Mouse (Mus musculus): Measurements from ENCODE around the gene Mtnr1a. TPM values are rescaled to one million over a fixed set of nuclear protein-coding genes. Genes with fewer than 3 reads are reported as not detected.
A peak's percentile ranks its signal among the peaks of the same experiment; 100 is the strongest.

Gene Mtnr1a
- 0.24 TPM in 1 of 2 replicates, not detected in the other for polyA plus RNA-seq (2015; fragmentation: Nextera tagmentation; extraction: Ambion mirVana)

DNA sequence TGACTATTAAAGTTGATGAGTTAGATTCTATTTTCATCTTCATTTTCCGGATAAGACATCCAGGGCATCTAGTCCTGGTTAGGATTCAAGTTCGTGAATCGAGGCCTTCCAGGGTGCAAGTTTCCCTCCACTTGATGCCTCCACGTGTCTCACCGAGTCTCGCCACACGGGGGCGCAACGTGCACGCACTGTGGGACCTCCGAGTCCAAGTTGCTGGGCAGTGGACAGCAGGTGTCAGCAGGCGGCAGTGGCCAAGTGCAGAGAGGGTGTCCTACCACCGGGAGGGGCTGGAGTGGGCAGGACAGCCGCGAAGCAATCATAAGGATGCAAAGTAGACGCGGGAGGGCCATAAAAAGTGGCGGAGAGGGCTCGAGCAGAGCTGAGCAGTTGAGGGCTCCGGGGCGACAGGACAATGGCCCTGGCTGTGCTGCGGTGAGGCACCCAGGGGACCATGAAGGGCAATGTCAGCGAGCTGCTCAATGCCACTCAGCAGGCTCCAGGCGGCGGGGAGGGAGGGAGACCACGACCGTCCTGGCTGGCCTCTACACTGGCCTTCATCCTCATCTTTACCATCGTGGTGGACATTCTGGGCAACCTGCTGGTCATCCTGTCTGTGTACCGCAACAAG lies at the start of gene Mtnr1a:
Mtnr1a (plus strand) TSS at position 379 of the 628 bp plus-strand sequence.
- Histone ChIP-seq H3K36me3 (no peaks in the 10 kb centered on the region), H3K9ac (no peak within 1 kb of the TSS), H3K4me1 (peaks cover 4% of the 10 kb centered on the region), H3K9me3 (no peaks in the 10 kb centered on the region), H3K4me2 (peak within 1 kb of the TSS; percentile 54), H3K27me3 (peaks cover 10% of the 10 kb centered on the region; the same call in 1 of the 2 replicates), H3K27ac (no peak within 1 kb of the TSS), H3K4me3 (peak within 1 kb of the TSS; percentile 17; the same call in 1 of the 2 replicates)
- WGBS, result 8% methylated on average over 27 of the region's 29 CpGs
- ATAC-seq (ENCODE audit: insufficient number of reproducible peaks, low FRiP score, low TSS enrichment, low read depth), result peak; percentile 71; the same call in 1 of the 2 replicates

DNA sequence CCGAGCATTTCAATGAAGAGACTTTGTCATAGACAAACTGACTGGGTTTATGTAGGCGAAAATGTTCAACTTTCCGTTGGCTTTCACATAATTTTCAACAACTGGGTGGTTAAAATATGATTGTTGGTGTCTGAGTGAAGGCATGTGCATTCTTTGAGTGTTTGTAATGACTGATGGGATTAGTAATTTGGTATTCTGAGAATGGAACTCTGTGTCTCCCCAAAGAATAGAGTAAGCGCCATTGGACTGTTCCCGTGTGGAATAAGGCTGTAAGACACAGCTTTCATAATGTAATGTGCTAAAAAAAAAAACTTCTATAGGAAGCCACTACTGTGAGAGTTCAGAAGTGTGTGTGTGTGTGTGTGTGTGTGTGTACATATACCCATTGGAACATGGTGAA lies 49.7 kb upstream of the Mtnr1a start:
- Histone ChIP-seq H3K27me3 (no peaks in the 10 kb centered on the region), H3K27ac (no peak overlapping the region), H3K4me1 (peaks cover 24% of the 10 kb centered on the region), H3K4me2 (no peak overlapping the region), H3K36me3 (peaks cover 64% of the 10 kb centered on the region), H3K9me3 (0 out of 2 replicates have a peak, but pooled peaks cover 6% of the 10 kb centered on the region), H3K9ac (no peak overlapping the region), H3K4me3 (no peak overlapping the region)
- no peak for ATAC-seq (ENCODE audit: insufficient number of reproducible peaks, low FRiP score, low TSS enrichment, low read depth)
- 72% methylated on average over 5 of the region's 5 CpGs for WGBS

DNA sequence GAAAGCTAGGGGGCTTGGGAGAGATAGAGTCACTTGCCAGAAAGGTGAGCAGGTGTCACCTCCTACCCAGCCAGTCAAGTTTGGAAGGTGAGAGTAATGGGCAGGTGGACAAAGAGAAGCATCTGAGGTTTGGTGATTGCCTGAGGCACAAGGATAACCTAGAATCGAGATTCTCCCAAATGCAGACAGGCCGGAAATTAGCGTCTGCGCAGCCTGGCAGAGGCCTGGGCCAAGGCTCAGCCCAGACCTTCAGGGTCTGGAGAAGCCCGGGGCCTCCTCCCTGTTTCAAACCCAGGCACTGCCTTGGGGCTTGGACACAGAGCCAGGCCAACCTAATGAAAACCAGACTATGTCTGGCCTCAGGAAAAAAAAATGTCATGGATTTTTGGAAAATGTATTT lies 47.8 kb upstream of the Mtnr1a start:
- Histone ChIP-seq H3K36me3 (peaks cover 67% of the 10 kb centered on the region), H3K27me3 (no peaks in the 10 kb centered on the region), H3K4me2 (no peak overlapping the region), H3K9ac (no peak overlapping the region), H3K9me3 (0 out of 2 replicates have a peak, but pooled peaks cover 6% of the 10 kb centered on the region), H3K4me3 (no peak overlapping the region), H3K27ac (peak overlapping the region; percentile 34), H3K4me1 (peaks cover 16% of the 10 kb centered on the region)
- peak; percentile 77; the same call in 1 of the 2 replicates for ATAC-seq (ENCODE audit: insufficient number of reproducible peaks, low FRiP score, low TSS enrichment, low read depth)
- 53% methylated on average over 5 of the region's 5 CpGs for WGBS

DNA sequence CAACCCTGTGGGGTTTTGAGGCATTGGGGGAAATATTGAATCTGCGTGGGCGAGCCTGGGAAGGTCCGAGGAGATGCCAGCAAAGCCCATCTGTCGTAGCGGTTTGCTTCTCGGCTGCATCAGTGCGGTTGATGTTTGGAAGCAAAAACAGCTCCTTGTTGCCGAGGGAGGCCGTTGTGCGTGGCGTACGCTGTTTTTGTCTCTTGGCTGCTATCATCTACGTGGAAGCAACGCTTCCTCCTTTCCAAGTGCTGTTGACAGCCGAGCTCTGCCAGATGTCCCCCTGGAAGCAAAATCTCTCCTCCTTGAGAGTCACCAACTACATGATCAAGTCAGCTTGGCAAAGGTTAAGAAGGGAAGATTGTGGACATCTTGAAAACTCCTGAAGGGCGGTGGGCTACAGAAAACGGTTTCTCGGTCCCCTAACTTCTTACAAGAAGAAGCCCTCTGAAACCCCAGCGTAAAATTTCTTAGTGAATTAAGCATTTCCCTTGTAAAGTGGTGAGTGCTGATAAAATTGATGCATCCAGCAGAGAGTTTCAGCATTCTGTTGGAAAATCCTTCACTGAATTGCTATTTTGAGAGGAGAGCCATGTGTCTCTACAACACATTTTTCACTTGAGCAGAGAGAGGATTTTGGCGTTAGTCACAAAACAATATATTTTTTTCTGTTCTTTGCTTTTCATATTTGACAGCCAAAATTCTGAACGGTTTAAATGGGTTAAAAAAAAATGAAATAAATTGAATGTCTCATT lies 46.8 kb upstream of the Mtnr1a start:
- no peak for ATAC-seq (ENCODE audit: insufficient number of reproducible peaks, low FRiP score, low TSS enrichment, low read depth)
- WGBS, result 88% methylated on average over 21 of the region's 21 CpGs
- Histone ChIP-seq H3K9ac (no peak overlapping the region), H3K36me3 (peaks cover 74% of the 10 kb centered on the region), H3K4me1 (peaks cover 16% of the 10 kb centered on the region), H3K27me3 (no peaks in the 10 kb centered on the region), H3K9me3 (0 out of 2 replicates have a peak, but pooled peaks cover 6% of the 10 kb centered on the region), H3K4me2 (no peak overlapping the region), H3K4me3 (no peak overlapping the region), H3K27ac (peak overlapping the region; percentile 65)

DNA sequence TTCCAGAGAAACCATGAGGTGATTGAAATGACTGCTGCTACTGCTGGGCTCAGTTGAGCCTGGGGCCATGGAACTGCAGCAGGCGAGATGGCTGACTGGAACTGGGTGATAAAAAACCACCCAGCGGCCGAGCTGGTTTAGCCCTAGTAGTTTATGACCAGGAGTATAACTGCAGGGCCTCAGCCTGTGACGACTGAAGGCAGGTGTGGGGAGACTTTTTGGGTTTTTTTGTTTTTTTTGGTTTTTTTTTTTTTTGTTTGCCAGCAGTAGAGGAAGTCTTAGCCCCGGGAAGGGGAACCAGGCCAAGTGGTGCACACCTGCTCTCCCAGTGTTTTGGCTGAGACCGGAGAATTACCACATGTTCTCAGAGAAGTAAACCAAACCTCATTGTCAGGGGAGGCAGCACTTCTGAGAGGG lies 40.8 kb upstream of the Mtnr1a start:
- ATAC-seq (ENCODE audit: insufficient number of reproducible peaks, low FRiP score, low TSS enrichment, low read depth), result no peak
- Histone ChIP-seq H3K9me3 (0 out of 2 replicates have a peak, but pooled peaks cover 6% of the 10 kb centered on the region), H3K36me3 (peaks cover 78% of the 10 kb centered on the region), H3K27me3 (no peaks in the 10 kb centered on the region), H3K4me3 (no peak overlapping the region), H3K4me1 (no peaks in the 10 kb centered on the region; the same call in 1 of the 2 replicates), H3K27ac (no peak overlapping the region), H3K4me2 (no peak overlapping the region), H3K9ac (no peak overlapping the region)
- WGBS, result 18% methylated on average over 6 of the region's 6 CpGs

DNA sequence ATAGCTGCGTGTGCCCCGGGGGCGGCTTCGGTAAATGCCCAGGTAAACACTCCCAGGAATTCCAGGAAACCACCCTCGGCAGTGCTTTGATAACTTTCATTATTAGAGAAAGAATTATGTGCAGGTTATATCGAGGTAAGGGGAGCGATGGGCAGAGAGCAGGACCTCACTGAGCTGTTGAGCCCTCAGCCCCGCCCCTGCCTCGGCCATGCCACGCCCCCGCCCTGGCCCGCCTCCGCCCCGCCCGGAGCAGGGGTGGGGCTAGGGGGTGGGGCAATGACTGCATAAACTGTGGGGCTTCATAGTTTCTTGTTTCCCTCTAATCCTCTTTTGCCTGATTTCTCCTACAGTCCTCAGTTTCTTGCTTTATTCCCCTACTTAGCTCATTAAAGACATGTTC lies 30.6 kb upstream of the Mtnr1a start:
- 87% methylated on average over 15 of the region's 15 CpGs for WGBS
- H3K27ac ChIP-seq, result no peak overlapping the region

DNA sequence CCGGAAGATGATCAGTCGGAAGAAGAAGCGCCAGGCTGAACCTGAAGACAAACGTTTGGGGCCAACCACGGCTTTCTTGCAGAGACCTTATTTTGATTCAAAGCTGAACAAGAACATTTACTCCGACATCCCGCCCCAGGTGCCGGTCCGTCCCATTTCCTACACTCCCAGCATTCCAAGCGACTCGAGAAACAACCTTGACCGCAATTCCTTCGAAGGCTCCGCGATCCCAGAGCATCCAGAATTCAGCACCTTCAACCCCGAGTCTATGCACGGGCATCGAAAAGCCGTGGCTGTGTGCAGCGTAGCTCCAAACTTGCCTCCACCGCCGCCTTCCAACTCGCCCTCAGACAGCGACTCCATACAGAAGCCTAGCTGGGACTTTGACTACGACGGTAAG lies 24.8 kb upstream of the Mtnr1a start:
- Histone ChIP-seq H3K27me3 (no peaks in the 10 kb centered on the region), H3K9ac (no peak overlapping the region), H3K4me2 (no peak overlapping the region), H3K9me3 (no peaks in the 10 kb centered on the region), H3K4me1 (no peaks in the 10 kb centered on the region), H3K36me3 (peaks cover 84% of the 10 kb centered on the region), H3K27ac (no peak overlapping the region), H3K4me3 (no peak overlapping the region)
- no peak for ATAC-seq (ENCODE audit: insufficient number of reproducible peaks, low FRiP score, low TSS enrichment, low read depth)
- 95% methylated on average over 26 of the region's 26 CpGs for WGBS

More for the DNA sequence above, 30.6 kb upstream of the Mtnr1a start:
- no peaks in the 10 kb centered on the region for H3K4me1 ChIP-seq
- no peaks in the 10 kb centered on the region for H3K27me3 ChIP-seq
- peak; percentile 55; the same call in 1 of the 2 replicates for ATAC-seq (ENCODE audit: insufficient number of reproducible peaks, low FRiP score, low TSS enrichment, low read depth)
- H3K4me2 ChIP-seq, result no peak overlapping the region
- H3K36me3 ChIP-seq, result peaks cover 95% of the 10 kb centered on the region
- H3K9ac ChIP-seq, result no peak overlapping the region
- H3K9me3 ChIP-seq, result no peaks in the 10 kb centered on the region
- H3K4me3 ChIP-seq, result no peak overlapping the region

DNA sequence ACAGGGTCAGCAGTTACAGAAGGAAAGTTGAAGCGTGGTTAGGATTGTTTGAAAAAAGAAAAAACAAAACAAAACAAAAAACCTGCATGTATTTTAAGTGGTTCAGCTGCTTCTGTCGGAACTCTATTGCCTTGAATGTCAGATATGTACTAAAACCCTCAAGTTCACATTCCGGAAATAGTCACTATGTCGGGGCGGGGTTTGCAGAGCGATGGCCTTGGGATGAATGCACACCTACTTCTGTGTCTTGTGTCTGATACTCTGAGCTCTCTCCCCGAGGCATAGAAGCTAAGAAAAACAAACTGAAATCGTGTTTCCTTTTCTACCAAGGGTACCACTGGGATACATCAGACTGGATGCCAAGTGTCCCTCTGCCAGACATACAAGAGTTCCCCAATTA lies 18.5 kb upstream of the Mtnr1a start:
- peaks cover 83% of the 10 kb centered on the region for H3K36me3 ChIP-seq
- no peak overlapping the region for H3K4me2 ChIP-seq
- H3K9me3 ChIP-seq, result no peaks in the 10 kb centered on the region
- H3K27ac ChIP-seq, result no peak overlapping the region
- H3K27me3 ChIP-seq, result no peaks in the 10 kb centered on the region
- H3K9ac ChIP-seq, result no peak overlapping the region
- no peak overlapping the region for H3K4me3 ChIP-seq
- 82% methylated on average over 8 of the region's 8 CpGs for WGBS
- ATAC-seq (ENCODE audit: insufficient number of reproducible peaks, low FRiP score, low TSS enrichment, low read depth), result no peak
- H3K4me1 ChIP-seq, result no peaks in the 10 kb centered on the region

DNA sequence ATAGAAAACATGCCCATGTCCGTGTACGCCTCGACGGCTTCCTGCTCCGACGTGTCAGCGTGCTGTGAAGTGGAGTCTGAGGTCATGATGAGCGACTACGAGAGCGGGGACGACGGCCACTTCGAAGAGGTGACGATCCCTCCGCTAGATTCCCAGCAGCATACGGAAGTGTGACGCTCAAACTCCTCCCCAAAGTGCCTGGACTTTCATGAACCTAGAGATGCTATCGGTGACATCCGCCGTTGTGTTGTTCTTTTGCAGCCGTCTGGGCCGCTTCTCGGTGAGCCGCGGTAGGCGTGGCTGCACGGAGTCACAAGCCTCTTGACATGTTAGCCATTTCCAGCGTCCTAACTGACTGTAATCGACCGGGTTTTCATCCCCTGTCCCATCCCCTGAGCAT lies 17.7 kb upstream of the Mtnr1a start:
- no peaks in the 10 kb centered on the region for H3K4me1 ChIP-seq
- WGBS, result 97% methylated on average over 30 of the region's 30 CpGs
- no peak overlapping the region for H3K4me3 ChIP-seq
- H3K27ac ChIP-seq, result no peak overlapping the region
- no peak for ATAC-seq (ENCODE audit: insufficient number of reproducible peaks, low FRiP score, low TSS enrichment, low read depth)
- no peaks in the 10 kb centered on the region for H3K27me3 ChIP-seq
- no peak overlapping the region for H3K9ac ChIP-seq
- H3K4me2 ChIP-seq, result no peak overlapping the region
- peaks cover 84% of the 10 kb centered on the region for H3K36me3 ChIP-seq
- no peaks in the 10 kb centered on the region for H3K9me3 ChIP-seq

DNA sequence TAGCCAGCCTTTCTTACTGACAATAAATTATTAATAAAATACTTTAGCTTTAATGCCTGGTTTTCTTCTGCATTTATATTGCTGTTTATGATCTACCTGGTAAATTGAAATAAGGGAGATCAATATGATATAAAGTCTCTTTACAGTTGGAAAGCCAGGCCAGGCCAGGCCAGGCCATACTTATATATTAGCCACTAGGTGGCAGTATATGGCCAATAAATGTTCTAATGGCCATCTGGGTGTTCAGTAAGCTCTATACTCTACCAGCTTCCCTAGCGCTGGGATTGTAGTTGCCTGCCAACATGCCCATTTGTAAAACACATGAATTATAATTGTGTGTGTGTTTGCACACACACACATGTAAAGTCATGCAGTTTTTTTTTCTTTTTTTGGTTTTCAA lies 16.7 kb upstream of the Mtnr1a start:
- Histone ChIP-seq H3K36me3 (peaks cover 76% of the 10 kb centered on the region), H3K9me3 (no peaks in the 10 kb centered on the region), H3K9ac (no peak overlapping the region), H3K4me2 (no peak overlapping the region), H3K27me3 (no peaks in the 10 kb centered on the region), H3K4me3 (no peak overlapping the region), H3K27ac (no peak overlapping the region), H3K4me1 (no peaks in the 10 kb centered on the region)
- 83% methylated on average over 1 of the region's 1 CpGs for WGBS
- ATAC-seq (ENCODE audit: insufficient number of reproducible peaks, low FRiP score, low TSS enrichment, low read depth), result no peak

DNA sequence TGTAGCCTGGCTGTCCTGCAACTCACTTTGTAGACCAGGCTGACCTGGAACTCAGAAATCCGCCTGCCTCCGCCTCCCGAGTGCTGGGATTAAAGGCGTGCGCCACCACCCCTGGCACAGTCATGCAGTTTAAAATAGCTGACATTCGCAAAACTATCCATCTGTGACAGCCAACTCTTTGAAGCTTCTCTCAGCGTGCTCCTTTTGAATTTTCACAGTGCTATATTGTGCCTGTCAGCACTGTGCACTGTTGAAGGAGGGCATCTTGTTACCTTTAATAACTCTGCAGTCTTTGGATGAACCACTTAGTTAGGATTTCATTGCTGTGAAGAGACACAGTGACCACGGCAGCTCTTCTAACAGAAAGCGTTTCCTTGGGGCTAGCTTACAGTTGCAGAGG lies 16.3 kb upstream of the Mtnr1a start:
- 93% methylated on average over 9 of the region's 9 CpGs for WGBS
- no peak for ATAC-seq (ENCODE audit: insufficient number of reproducible peaks, low FRiP score, low TSS enrichment, low read depth)
- H3K36me3 ChIP-seq, result peaks cover 74% of the 10 kb centered on the region
- H3K27ac ChIP-seq, result no peak overlapping the region
- H3K27me3 ChIP-seq, result no peaks in the 10 kb centered on the region
- no peaks in the 10 kb centered on the region for H3K9me3 ChIP-seq
- H3K4me2 ChIP-seq, result no peak overlapping the region
- no peak overlapping the region for H3K4me3 ChIP-seq
- H3K9ac ChIP-seq, result no peak overlapping the region
- no peaks in the 10 kb centered on the region for H3K4me1 ChIP-seq

DNA sequence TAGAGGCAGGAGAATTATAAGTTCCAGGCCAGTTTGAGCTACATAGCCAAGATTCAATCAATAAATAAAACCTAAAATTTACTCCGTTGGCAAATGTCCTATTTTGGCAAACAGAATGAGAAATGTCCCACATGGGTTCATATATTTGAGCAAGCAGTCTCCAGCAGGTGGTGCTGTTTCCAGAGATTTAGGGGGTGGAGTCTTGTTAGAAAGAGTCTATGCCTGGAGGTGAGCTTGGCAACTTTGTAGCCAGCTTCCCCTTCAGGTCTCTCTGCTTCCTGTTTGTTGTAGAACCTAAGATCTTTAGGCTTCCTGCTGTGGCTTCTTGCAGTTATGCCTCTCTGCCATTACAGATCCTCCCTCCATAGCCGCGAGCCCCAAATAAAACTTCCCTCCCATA lies 13.4 kb upstream of the Mtnr1a start:
- Histone ChIP-seq H3K4me2 (no peak overlapping the region), H3K27me3 (no peaks in the 10 kb centered on the region), H3K27ac (no peak overlapping the region), H3K9me3 (no peaks in the 10 kb centered on the region), H3K9ac (no peak overlapping the region), H3K4me3 (no peak overlapping the region), H3K4me1 (no peaks in the 10 kb centered on the region), H3K36me3 (peaks cover 56% of the 10 kb centered on the region)
- 96% methylated on average over 3 of the region's 3 CpGs for WGBS
- ATAC-seq (ENCODE audit: insufficient number of reproducible peaks, low FRiP score, low TSS enrichment, low read depth), result no peak
